9 mouse cellular contexts compared by ENCODE assay signal in genomic region chr11:33180701-33181116, GRCm38 (mm10). TPM values are rescaled to one million over a fixed set of nuclear protein-coding genes. Genes with fewer than 3 reads are reported as not detected.
DNase-seq lines count a peak whose midpoint lies in the region; ATAC-seq lines count a peak whose summit lies in the region.
"Had no signal": no experiment of that assay in that cellular context is flagged by ENCODE, and none has a peak within 500 bp of the region (broad histone marks: within the 10 kb centered on the region; RNA-seq: fewer than 3 reads in every experiment).

No protein-coding gene starts in this region.

- H3K9ac ChIP-seq in kidney, embryonic 15.5 days, result peak overlapping the region; percentile 12; the same call in 1 of the 2 replicates
- no peak overlapping the region for H3K9ac ChIP-seq in hindbrain, embryonic 15.5 days
- H3K9ac ChIP-seq in neural tube, embryonic 11.5 days (ENCODE audit: low read length), result peak overlapping the region; percentile 42

- DNase-seq in kidney, postnatal 10 days, result no peak
- peak; percentile 63 for DNase-seq in embryo, embryonic 9.5 days (ENCODE audit: extremely low spot score)
- DNase-seq in neural tube, embryonic 11.5 days (ENCODE audit: low spot score), result peak; percentile 41
- no peak for DNase-seq in ovary, postnatal 36 days (ENCODE audit: low spot score)
- DNase-seq in right cerebral cortex, postnatal 14 days, result no peak
- DNase-seq in yolk sac, embryonic 10.5 days (ENCODE audit: low spot score), result no peak

- H3K4me1 ChIP-seq in kidney, embryonic 15.5 days, result peaks cover 12% of the 10 kb centered on the region
- peaks cover 8% of the 10 kb centered on the region; the same call in 1 of the 2 replicates for H3K4me1 ChIP-seq in hindbrain, embryonic 15.5 days (replicated peaks)
- peaks cover 10% of the 10 kb centered on the region; the same call in 1 of the 2 replicates for H3K4me1 ChIP-seq in neural tube, embryonic 11.5 days (ENCODE audit: control insufficient read depth, insufficient read depth, low read length)

- H3K27me3 ChIP-seq in kidney, embryonic 15.5 days, result peaks cover 48% of the 10 kb centered on the region
- peaks cover 16% of the 10 kb centered on the region; the same call in 1 of the 2 replicates for H3K27me3 ChIP-seq in hindbrain, embryonic 15.5 days
- 0 out of 2 replicates have a peak, but pooled peaks cover 10% of the 10 kb centered on the region for H3K27me3 ChIP-seq in neural tube, embryonic 11.5 days (ENCODE audit: control insufficient read depth, insufficient read depth, low read length)

- H3K9me3 ChIP-seq in kidney, embryonic 15.5 days (replicated peaks), result no peaks in the 10 kb centered on the region
- H3K9me3 ChIP-seq in hindbrain, embryonic 15.5 days, result no peaks in the 10 kb centered on the region
- H3K9me3 ChIP-seq in neural tube, embryonic 11.5 days (ENCODE audit: control insufficient read depth, low read length), result no peaks in the 10 kb centered on the region

- ATAC-seq in kidney, embryonic 15.5 days (replicated peaks; ENCODE audit: low FRiP score), result peak; percentile 83
- peak; percentile 53 for ATAC-seq in hindbrain, embryonic 15.5 days (ENCODE audit: low FRiP score, low read depth)
- ATAC-seq in neural tube, embryonic 11.5 days (ENCODE audit: insufficient read depth, low FRiP score, low TSS enrichment), result no peak

- peak overlapping the region; percentile 59 for H3K4me2 ChIP-seq in kidney, embryonic 15.5 days
- peak overlapping the region; percentile 48 for H3K4me2 ChIP-seq in hindbrain, embryonic 15.5 days
- peak overlapping the region; percentile 42 for H3K4me2 ChIP-seq in neural tube, embryonic 11.5 days (ENCODE audit: low read depth)

- 4% methylated on average over 18 of the region's 18 CpGs for WGBS in kidney, embryonic 15.5 days
- 4% methylated on average over 18 of the region's 18 CpGs for WGBS in hindbrain, embryonic 15.5 days
- WGBS in neural tube, embryonic 11.5 days, result 3% methylated on average over 18 of the region's 18 CpGs

- H3K27ac ChIP-seq in kidney, embryonic 15.5 days, result no peak overlapping the region
- no peak overlapping the region for H3K27ac ChIP-seq in hindbrain, embryonic 15.5 days (replicated peaks)
- no peak overlapping the region for H3K27ac ChIP-seq in neural tube, embryonic 11.5 days (ENCODE audit: low read depth, low read length)

- no peaks in the 10 kb centered on the region for H3K36me3 ChIP-seq in kidney, embryonic 15.5 days
- no peaks in the 10 kb centered on the region for H3K36me3 ChIP-seq in hindbrain, embryonic 15.5 days
- H3K36me3 ChIP-seq in neural tube, embryonic 11.5 days (ENCODE audit: control insufficient read depth, insufficient read depth, low read length), result no peaks in the 10 kb centered on the region

- peak overlapping the region; percentile 25 for H3K4me3 ChIP-seq in kidney, embryonic 15.5 days (replicated peaks)
- peak overlapping the region; percentile 16; the same call in 1 of the 2 replicates for H3K4me3 ChIP-seq in hindbrain, embryonic 15.5 days
- peak overlapping the region; percentile 22; the same call in 1 of the 2 replicates for H3K4me3 ChIP-seq in neural tube, embryonic 11.5 days (ENCODE audit: low read depth, low read length)

RNA-seq across cellular contexts. Expression of gene Npm1, which starts 17.7 kb away (rescaled TPM):
- polyA plus RNA-seq in kidney, embryonic 15.5 days (2015; fragmentation: Nextera tagmentation; extraction: Ambion mirVana), result 1,128 and 1,268 TPM in 2 replicates
- 377 and 402 TPM in 2 replicates for polyA plus RNA-seq in hindbrain, embryonic 15.5 days (2015; fragmentation: Nextera tagmentation; extraction: Ambion mirVana)
- 1,037 and 1,076 TPM in 2 replicates for polyA plus RNA-seq in neural tube, embryonic 11.5 days (2014; fragmentation: Nextera tagmentation; extraction: Ambion mirVana)

RNA-seq across cellular contexts. Expression of gene Tlx3, which starts 22.7 kb away (rescaled TPM):
- 0.30 TPM in 1 of 2 replicates, not detected in the other for polyA plus RNA-seq in kidney, embryonic 15.5 days (2015; fragmentation: Nextera tagmentation; extraction: Ambion mirVana)
- 15.0 and 18.1 TPM in 2 replicates for polyA plus RNA-seq in hindbrain, embryonic 15.5 days (2015; fragmentation: Nextera tagmentation; extraction: Ambion mirVana)
- polyA plus RNA-seq in neural tube, embryonic 11.5 days (2014; fragmentation: Nextera tagmentation; extraction: Ambion mirVana), result 22.4 and 28.5 TPM in 2 replicates
- polyA plus RNA-seq: spleen, adult 2 months had no signal

RNA-seq across cellular contexts. Expression of gene Fgf18, which starts 33.5 kb away (rescaled TPM):
- 2.5 and 4.3 TPM in 2 replicates for polyA plus RNA-seq in kidney, embryonic 15.5 days (2015; fragmentation: Nextera tagmentation; extraction: Ambion mirVana)
- polyA plus RNA-seq in hindbrain, embryonic 15.5 days (2015; fragmentation: Nextera tagmentation; extraction: Ambion mirVana), result 7.1 and 7.4 TPM in 2 replicates
- 6.8 and 9.9 TPM in 2 replicates for polyA plus RNA-seq in neural tube, embryonic 11.5 days (2014; fragmentation: Nextera tagmentation; extraction: Ambion mirVana)

Comparison
In these comparisons a context has a peak if more than half of its experiments do, and no peak if none do; other contexts are left out.
1. DNase-seq: peak in embryo, embryonic 9.5 days (single experiment) and neural tube, embryonic 11.5 days (single experiment); none in kidney, postnatal 10 days (single experiment), ovary, postnatal 36 days (single experiment), right cerebral cortex, postnatal 14 days (single experiment) and yolk sac, embryonic 10.5 days (single experiment).
2. RNA of gene Tlx3, which starts 22.7 kb away (polyA plus RNA-seq): 22.4 to 28.5 TPM in neural tube, embryonic 11.5 days and 15.0 to 18.1 TPM in hindbrain, embryonic 15.5 days; 0.30 TPM in kidney, embryonic 15.5 days; every median in the first group is over 10 times any median in the second.
3. Peak in every context shown above with its lines, with median percentiles within 50 percentile points of each other: H3K4me2 ChIP-seq and H3K4me3 ChIP-seq.